Mouse (Mus musculus): ENCODE data around the gene 1700028K03Rik. TPM values are rescaled to one million over a fixed set of nuclear protein-coding genes. Genes with fewer than 3 reads are reported as not detected.

The 1700028K03Rik gene
- polyA plus RNA-seq, 1 experiment from 2014 or later = 0.05 TPM

DNA sequence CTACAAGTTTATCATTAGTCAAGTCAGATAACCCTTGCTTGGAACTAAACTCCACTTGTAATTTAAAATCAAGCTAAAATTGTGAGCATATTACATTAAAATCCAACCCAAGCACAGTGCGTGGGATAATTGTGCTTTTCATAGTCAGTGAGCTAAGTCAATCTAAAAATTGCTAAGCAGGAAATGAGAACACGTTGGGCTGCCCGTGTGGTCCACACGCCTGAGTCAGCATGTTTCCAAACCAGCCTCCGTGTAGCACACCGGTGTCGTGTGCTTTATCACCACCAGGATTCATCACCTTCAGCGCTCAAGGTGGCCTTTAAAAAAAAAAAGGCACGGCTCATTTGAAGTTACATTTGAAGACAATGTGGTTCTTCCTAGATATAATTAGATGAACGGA, 10.2 kb upstream of the 1700028K03Rik start:
- 73% methylated on average over 10 of the region's 10 CpGs for WGBS
- no peaks in the 10 kb centered on the region for H3K4me1 ChIP-seq (replicated peaks; ENCODE audit: insufficient read depth, low read length)
- ATAC-seq (replicated peaks; ENCODE audit: low FRiP score, low read depth) (no peak), DNase-seq (ENCODE audit: low spot score) (no peak)
- no peak overlapping the region for H3K9ac ChIP-seq (ENCODE audit: low read depth, low read length)
- H3K4me3 ChIP-seq (replicated peaks; ENCODE audit: low read depth, low read length) = no peak overlapping the region
- H3K27me3 ChIP-seq (ENCODE audit: insufficient read depth, low read length) = no peaks in the 10 kb centered on the region
- H3K36me3 ChIP-seq (ENCODE audit: insufficient read depth, low read length) = no peaks in the 10 kb centered on the region
- H3K4me2 ChIP-seq (ENCODE audit: low read length) = no peak overlapping the region
- no peaks in the 10 kb centered on the region for H3K9me3 ChIP-seq (replicated peaks; ENCODE audit: low read length)
- no peak overlapping the region for H3K27ac ChIP-seq
- no peak for TF ChIP-seq CTCF (IDR thresholded peaks at IDR 0.05; ENCODE audit: low read depth)

DNA sequence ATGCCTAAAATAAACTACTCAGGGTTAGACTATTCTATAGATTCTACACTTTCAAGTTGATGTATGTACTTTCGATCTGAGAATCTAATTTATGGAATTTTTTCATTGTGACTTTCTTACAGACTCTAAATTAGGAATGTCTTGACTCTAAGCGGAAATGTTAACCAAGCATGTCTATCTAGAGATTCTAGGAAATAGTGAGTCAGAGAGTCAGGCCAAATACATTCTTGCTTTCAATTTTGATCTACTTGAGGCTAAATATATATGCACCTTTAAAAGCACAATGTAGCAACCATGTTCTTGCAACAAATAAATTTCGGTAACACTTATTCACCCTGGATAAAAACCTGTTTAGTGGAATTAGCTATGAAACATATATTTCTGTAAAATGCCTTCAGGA, 5.7 kb upstream of the 1700028K03Rik start:
- ATAC-seq (replicated peaks; ENCODE audit: low FRiP score, low read depth) (no peak), DNase-seq (ENCODE audit: low spot score) (no peak)
- WGBS = 77% methylated on average over 3 of the region's 3 CpGs
- Histone ChIP-seq H3K4me2 (ENCODE audit: low read length) (no peak overlapping the region), H3K4me1 (replicated peaks; ENCODE audit: insufficient read depth, low read length) (no peaks in the 10 kb centered on the region), H3K4me3 (replicated peaks; ENCODE audit: low read depth, low read length) (no peak overlapping the region), H3K27ac (no peak overlapping the region), H3K9me3 (replicated peaks; ENCODE audit: low read length) (no peaks in the 10 kb centered on the region), H3K36me3 (ENCODE audit: insufficient read depth, low read length) (no peaks in the 10 kb centered on the region), H3K27me3 (ENCODE audit: insufficient read depth, low read length) (no peaks in the 10 kb centered on the region), H3K9ac (ENCODE audit: low read depth, low read length) (no peak overlapping the region)
- no peak for TF ChIP-seq CTCF (IDR thresholded peaks at IDR 0.05; ENCODE audit: low read depth)

DNA sequence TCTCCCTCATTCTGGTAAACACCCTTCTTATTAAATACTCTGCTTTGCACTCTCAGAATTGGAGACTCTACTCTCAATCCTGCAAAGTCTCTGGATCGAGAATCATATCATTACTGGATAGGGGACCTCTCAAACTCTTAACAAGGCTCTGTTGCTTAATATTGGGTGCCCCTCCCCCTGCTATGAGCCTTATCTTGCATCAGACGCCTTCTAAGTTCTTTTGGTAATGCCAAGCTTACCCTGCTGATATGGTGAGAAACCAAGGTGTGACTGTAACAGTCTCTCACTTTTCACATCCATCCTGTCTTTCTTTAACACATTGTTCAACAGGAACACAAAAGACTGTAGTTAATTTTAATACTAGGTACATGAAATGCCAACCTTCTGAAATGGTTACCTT, 919 bp upstream of the 1700028K03Rik start:
- Histone ChIP-seq H3K9ac (ENCODE audit: low read depth, low read length) (no peak overlapping the region), H3K36me3 (ENCODE audit: insufficient read depth, low read length) (no peaks in the 10 kb centered on the region), H3K4me1 (replicated peaks; ENCODE audit: insufficient read depth, low read length) (no peaks in the 10 kb centered on the region), H3K4me3 (replicated peaks; ENCODE audit: low read depth, low read length) (no peak overlapping the region), H3K9me3 (replicated peaks; ENCODE audit: low read length) (no peaks in the 10 kb centered on the region), H3K4me2 (ENCODE audit: low read length) (no peak overlapping the region), H3K27ac (no peak overlapping the region), H3K27me3 (ENCODE audit: insufficient read depth, low read length) (no peaks in the 10 kb centered on the region)
- 74% methylated on average over 2 of the region's 2 CpGs for whole genome bisulfite sequencing
- no peak for ATAC-seq (replicated peaks; ENCODE audit: low FRiP score, low read depth)
- no peak for DNase-seq (ENCODE audit: low spot score)
- TF ChIP-seq CTCF (IDR thresholded peaks at IDR 0.05; ENCODE audit: low read depth) = no peak

DNA sequence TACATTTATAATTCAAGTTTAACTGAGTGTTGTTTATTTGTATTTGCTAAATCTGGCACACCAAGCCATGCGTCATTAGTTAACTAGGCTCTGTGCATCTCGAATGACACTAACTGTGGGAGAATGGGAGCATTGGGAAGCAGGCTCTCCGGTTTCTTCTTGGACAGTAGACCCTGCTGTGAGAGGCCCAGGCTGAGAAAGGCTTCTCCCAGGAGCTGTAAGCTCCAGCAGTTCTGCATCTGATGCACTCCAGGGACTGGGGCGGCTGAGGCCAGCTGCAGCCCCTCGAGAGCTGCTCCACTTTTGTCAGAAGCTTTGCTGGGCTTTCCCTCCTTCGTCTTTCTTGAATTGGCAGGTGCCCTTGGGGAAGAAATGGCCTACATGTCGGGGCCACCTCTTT, 7.2 kb downstream of the 1700028K03Rik start:
- no peak overlapping the region for H3K4me2 ChIP-seq (ENCODE audit: low read length)
- no peaks in the 10 kb centered on the region for H3K4me1 ChIP-seq (replicated peaks; ENCODE audit: insufficient read depth, low read length)
- no peaks in the 10 kb centered on the region for H3K9me3 ChIP-seq (replicated peaks; ENCODE audit: low read length)
- H3K27me3 ChIP-seq (ENCODE audit: insufficient read depth, low read length) = no peaks in the 10 kb centered on the region
- no peaks in the 10 kb centered on the region for H3K36me3 ChIP-seq (ENCODE audit: insufficient read depth, low read length)
- no peak overlapping the region for H3K27ac ChIP-seq
- 27% methylated on average over 7 of the region's 7 CpGs for WGBS
- H3K4me3 ChIP-seq (replicated peaks; ENCODE audit: low read depth, low read length) = no peak overlapping the region
- ATAC-seq (replicated peaks; ENCODE audit: low FRiP score, low read depth) (no peak; the same call in 1 of the 2 replicates), DNase-seq (ENCODE audit: low spot score) (peak; percentile 67)
- TF ChIP-seq CTCF (IDR thresholded peaks at IDR 0.05; ENCODE audit: low read depth) = no peak
- no peak overlapping the region for H3K9ac ChIP-seq (ENCODE audit: low read depth, low read length)

DNA sequence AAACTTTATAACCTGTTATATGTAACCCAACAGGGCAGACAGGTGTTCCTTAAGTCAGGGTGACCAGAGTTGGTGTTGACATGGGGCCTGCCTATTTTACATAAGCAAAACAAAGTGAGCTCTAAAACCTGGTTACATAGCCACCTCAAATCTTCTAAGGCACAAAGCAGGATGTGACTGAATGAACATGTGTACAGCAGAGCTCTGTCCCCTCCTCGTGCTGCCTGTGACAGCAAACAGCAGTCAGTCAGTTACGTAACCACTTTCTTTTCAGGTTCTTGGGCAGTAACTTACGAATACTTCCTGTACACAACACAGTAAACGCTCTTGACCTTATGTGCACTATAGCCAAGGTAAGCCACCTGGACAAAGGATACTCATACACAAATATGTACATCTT, 11.4 kb downstream of the 1700028K03Rik start:
- no peaks in the 10 kb centered on the region for H3K27me3 ChIP-seq (ENCODE audit: insufficient read depth, low read length)
- H3K4me1 ChIP-seq (replicated peaks; ENCODE audit: insufficient read depth, low read length) = no peaks in the 10 kb centered on the region
- no peak overlapping the region for H3K4me2 ChIP-seq (ENCODE audit: low read length)
- H3K4me3 ChIP-seq (replicated peaks; ENCODE audit: low read depth, low read length) = no peak overlapping the region
- no peaks in the 10 kb centered on the region for H3K9me3 ChIP-seq (replicated peaks; ENCODE audit: low read length)
- no peak overlapping the region for H3K27ac ChIP-seq
- no peak overlapping the region for H3K9ac ChIP-seq (ENCODE audit: low read depth, low read length)
- 0 out of 2 replicates have a peak, but pooled peaks cover 5% of the 10 kb centered on the region for H3K36me3 ChIP-seq (ENCODE audit: insufficient read depth, low read length)
- TF ChIP-seq CTCF (IDR thresholded peaks at IDR 0.05; ENCODE audit: low read depth) = no peak
- ATAC-seq (replicated peaks; ENCODE audit: low FRiP score, low read depth) = no peak
- 79% methylated on average over 4 of the region's 4 CpGs for WGBS
- no peak for DNase-seq (ENCODE audit: low spot score)

DNA sequence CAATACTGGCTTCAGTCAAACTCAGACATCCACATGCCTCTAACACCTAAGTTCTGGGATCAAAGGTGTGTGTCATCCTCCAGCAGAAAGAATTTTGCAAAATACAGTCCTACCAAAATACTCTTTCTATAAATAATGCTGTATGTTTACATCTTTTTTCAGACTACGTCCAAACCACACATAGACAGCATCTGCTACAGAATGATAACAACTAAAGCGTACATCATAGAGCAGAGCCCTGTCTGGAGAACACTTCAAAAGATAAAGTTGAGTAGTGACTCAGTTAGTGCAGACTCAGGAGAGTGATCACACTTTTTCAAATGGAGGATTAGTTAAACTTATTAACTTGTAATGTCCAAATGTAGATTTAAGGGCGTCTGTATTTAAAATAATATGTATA, 13.4 kb downstream of the 1700028K03Rik start:
- WGBS = 89% methylated on average over 3 of the region's 3 CpGs
- H3K4me2 ChIP-seq (ENCODE audit: low read length) = no peak overlapping the region
- no peak overlapping the region for H3K27ac ChIP-seq
- H3K27me3 ChIP-seq (ENCODE audit: insufficient read depth, low read length) = no peaks in the 10 kb centered on the region
- TF ChIP-seq CTCF (IDR thresholded peaks at IDR 0.05; ENCODE audit: low read depth) = no peak
- H3K9me3 ChIP-seq (replicated peaks; ENCODE audit: low read length) = no peaks in the 10 kb centered on the region
- no peak overlapping the region for H3K9ac ChIP-seq (ENCODE audit: low read depth, low read length)
- ATAC-seq (replicated peaks; ENCODE audit: low FRiP score, low read depth) (no peak), DNase-seq (ENCODE audit: low spot score) (no peak)
- H3K4me3 ChIP-seq (replicated peaks; ENCODE audit: low read depth, low read length) = no peak overlapping the region
- H3K4me1 ChIP-seq (replicated peaks; ENCODE audit: insufficient read depth, low read length) = no peaks in the 10 kb centered on the region
- 0 out of 2 replicates have a peak, but pooled peaks cover 12% of the 10 kb centered on the region for H3K36me3 ChIP-seq (ENCODE audit: insufficient read depth, low read length)

DNA sequence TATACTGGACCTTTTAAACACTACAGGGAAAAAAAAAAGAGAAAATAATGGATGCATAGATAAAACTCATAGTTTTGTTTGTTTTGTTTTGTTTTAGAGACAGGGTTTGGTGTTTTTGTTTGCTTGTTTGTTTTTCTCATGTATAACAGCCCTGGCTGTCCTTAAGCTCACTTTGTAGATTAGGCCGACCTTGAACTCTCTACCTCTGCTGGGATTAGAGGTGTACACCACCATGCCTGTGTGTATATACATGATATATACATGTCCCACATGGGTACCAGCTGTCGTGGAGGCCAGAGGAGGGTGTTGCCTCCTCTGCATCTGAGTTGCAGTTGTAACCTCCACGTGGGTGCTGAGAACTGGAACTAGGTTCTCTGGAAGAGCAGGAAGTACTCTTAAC, 13.9 kb downstream of the 1700028K03Rik start:
- no peaks in the 10 kb centered on the region for H3K9me3 ChIP-seq (replicated peaks; ENCODE audit: low read length)
- H3K36me3 ChIP-seq (ENCODE audit: insufficient read depth, low read length) = 0 out of 2 replicates have a peak, but pooled peaks cover 12% of the 10 kb centered on the region
- H3K4me1 ChIP-seq (replicated peaks; ENCODE audit: insufficient read depth, low read length) = no peaks in the 10 kb centered on the region
- WGBS = 87% methylated on average over 3 of the region's 3 CpGs
- H3K27me3 ChIP-seq (ENCODE audit: insufficient read depth, low read length) = no peaks in the 10 kb centered on the region
- H3K27ac ChIP-seq = no peak overlapping the region
- DNase-seq (ENCODE audit: low spot score) (no peak), ATAC-seq (replicated peaks; ENCODE audit: low FRiP score, low read depth) (no peak)
- TF ChIP-seq CTCF (IDR thresholded peaks at IDR 0.05; ENCODE audit: low read depth) = no peak
- H3K4me2 ChIP-seq (ENCODE audit: low read length) = no peak overlapping the region
- no peak overlapping the region for H3K9ac ChIP-seq (ENCODE audit: low read depth, low read length)
- no peak overlapping the region for H3K4me3 ChIP-seq (replicated peaks; ENCODE audit: low read depth, low read length)

Measured in kidney, postnatal 0 days (tissue).